Mouse (Mus musculus) limb, embryonic 14.5 days (tissue): ENCODE results near the gene Id3. TPM values are rescaled to one million over a fixed set of nuclear protein-coding genes. Genes with fewer than 3 reads are reported as not detected.

ENCODE experiments used
- ATAC-seq: fragments of 200-750 bp; cut with Nextera tagmentation; 2 replicates; pipeline ENCODE4 v1.8.0; 2017; ENCODE audit warnings: low read depth, moderate number of reproducible peaks, moderate TSS enrichment; ENCODE audit not compliant: low FRiP score
- DNase-seq: peaks from one replicate; pipeline ENCODE4 v3.0.0-alpha.2; 2015; ENCODE audit warnings: low spot score
- H3K27ac ChIP-seq: fragments of 300-500 bp; sonication (generic); replicated peaks from 2 replicates; pipeline ENCODE4 v1.5.1; 2014; ENCODE audit warnings: low read depth, mild to moderate bottlenecking, low read length, moderate library complexity, mixed read lengths
- H3K27me3 ChIP-seq: fragments of 300-500 bp; sonication (generic); 2 replicates; pipeline ENCODE4 v1.6.1; 2014; ENCODE audit warnings: low read length, mixed read lengths; ENCODE audit not compliant: control insufficient read depth, insufficient read depth
- H3K36me3 ChIP-seq: fragments of 300-500 bp; sonication (generic); 2 replicates; pipeline ENCODE4 v1.6.1; 2014; ENCODE audit warnings: mild to moderate bottlenecking, low read length, moderate library complexity, mixed read lengths; ENCODE audit not compliant: control insufficient read depth, insufficient read depth
- H3K4me1 ChIP-seq: fragments of 300-500 bp; sonication (generic); 2 replicates; pipeline ENCODE4 v1.6.1; 2014; ENCODE audit warnings: antibody characterized with exemption, low read length, mixed read lengths; ENCODE audit not compliant: control insufficient read depth, insufficient read depth
- H3K4me2 ChIP-seq: fragments of 300-500 bp; sonication (generic); replicated peaks from 2 replicates; pipeline ENCODE4 v1.6.1; 2014; ENCODE audit warnings: low read depth, mild to moderate bottlenecking, low read length, moderate library complexity; ENCODE audit not compliant: severe bottlenecking
- H3K4me3 ChIP-seq: fragments of 300-500 bp; sonication (generic); replicated peaks from 2 replicates; pipeline ENCODE4 v1.5.1; 2014; ENCODE audit warnings: low read length
- H3K9ac ChIP-seq: fragments of 300-500 bp; sonication (generic); 2 replicates; pipeline ENCODE4 v1.6.1; 2014; ENCODE audit warnings: mild to moderate bottlenecking, low read depth, low read length, moderate library complexity; ENCODE audit not compliant: severe bottlenecking
- H3K9me3 ChIP-seq: fragments of 300-500 bp; sonication (generic); 2 replicates; pipeline ENCODE4 v1.6.1; 2016; ENCODE audit warnings: low read length; ENCODE audit not compliant: control insufficient read depth
- POLR2A ChIP-seq: fragments of 200-500 bp; IDR thresholded peaks from 2 replicates; pipeline ENCODE4 v1.8.0; 2012; ENCODE audit warnings: inconsistent platforms, mild to moderate bottlenecking, moderate library complexity, borderline replicate concordance; ENCODE audit not compliant: insufficient read depth, insufficient read length; ENCODE audit errors: extremely low read depth
- WGBS: fragments of 180-500 bp; shearing (Covaris S2); extraction: QIAGEN DNeasy Blood & Tissue Kit; methylation state at CpG from one replicate; pipeline ENCODE4 v1.1.7; 2014; 5-methylcytosine and 5-hydroxymethylcytosine counted together
- polyA plus RNA-seq, 2 experiments: library from polyadenylated mRNA; depleted of rRNA in 1 of 2; stranded (reverse) in 1 of 2; unstranded in 1 of 2; fragments of >200 nt; fragmentation: Nextera tagmentation in 1 of 2; extraction: Ambion mirVana in 1 of 2; gene quantifications; 2 replicates each; pipeline versions ENCODE4 v1.2.1 to v1.2.3; 2012 to 2014

Id3 gene
- polyA plus RNA-seq, 2 experiments, result 417 to 500 TPM

DNA sequence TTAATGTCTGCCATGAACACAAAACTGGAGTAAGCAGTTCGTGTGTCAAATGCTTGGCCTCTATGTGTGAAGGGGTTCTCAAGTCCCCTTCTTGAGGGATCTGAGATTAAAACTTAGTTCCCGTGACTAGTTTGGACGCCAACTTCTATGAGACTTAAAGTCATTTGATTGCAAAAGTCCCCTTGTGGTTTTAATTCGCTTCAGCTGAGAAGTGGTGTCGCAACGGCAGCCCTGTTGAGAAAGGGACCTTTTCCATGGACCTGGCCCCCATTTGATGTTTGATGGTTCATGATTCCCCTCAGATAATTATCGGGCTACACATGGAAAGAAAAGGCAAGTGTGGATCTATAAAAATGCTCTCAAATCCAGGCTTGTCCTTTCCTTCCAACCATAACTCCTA, 36.2 kb downstream of the Id3 start:
- Histone ChIP-seq H3K4me2 (peak overlapping the region; percentile 58; the same call in 1 of the 2 replicates), H3K27me3 (no peaks in the 10 kb centered on the region), H3K9ac (no peak overlapping the region), H3K9me3 (no peaks in the 10 kb centered on the region), H3K36me3 (peaks cover 6% of the 10 kb centered on the region), H3K27ac (no peak overlapping the region), H3K4me3 (0 out of 2 replicates have a peak overlapping the region, but pooled peaks have one; percentile 30), H3K4me1 (peaks cover 23% of the 10 kb centered on the region)
- TF ChIP-seq POLR2A, result no peak
- DNase-seq (no peak), ATAC-seq (no peak)
- 88% methylated on average over 7 of the region's 7 CpGs for WGBS

DNA sequence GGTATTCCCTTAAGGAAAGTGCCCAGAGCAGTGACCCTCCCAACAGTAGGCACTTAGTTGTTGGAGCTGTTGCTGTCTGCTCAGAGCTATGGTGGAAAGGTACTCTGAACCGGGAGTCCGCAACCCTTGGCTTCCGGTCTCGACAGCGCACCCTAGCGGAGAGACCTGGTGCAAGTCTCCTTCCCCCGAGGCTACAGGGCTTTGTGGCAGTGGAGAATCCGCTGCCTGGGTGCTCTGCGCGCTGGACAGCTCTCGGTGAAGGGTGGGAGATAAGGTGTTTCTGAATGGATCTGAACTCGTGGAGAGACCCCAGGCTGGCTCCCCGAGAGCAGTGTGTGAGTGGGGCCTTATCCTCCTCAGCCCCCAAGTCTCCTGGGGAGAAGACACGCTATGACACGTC, 36.7 kb downstream of the Id3 start:
- ATAC-seq, result peak; percentile 60

DNA sequence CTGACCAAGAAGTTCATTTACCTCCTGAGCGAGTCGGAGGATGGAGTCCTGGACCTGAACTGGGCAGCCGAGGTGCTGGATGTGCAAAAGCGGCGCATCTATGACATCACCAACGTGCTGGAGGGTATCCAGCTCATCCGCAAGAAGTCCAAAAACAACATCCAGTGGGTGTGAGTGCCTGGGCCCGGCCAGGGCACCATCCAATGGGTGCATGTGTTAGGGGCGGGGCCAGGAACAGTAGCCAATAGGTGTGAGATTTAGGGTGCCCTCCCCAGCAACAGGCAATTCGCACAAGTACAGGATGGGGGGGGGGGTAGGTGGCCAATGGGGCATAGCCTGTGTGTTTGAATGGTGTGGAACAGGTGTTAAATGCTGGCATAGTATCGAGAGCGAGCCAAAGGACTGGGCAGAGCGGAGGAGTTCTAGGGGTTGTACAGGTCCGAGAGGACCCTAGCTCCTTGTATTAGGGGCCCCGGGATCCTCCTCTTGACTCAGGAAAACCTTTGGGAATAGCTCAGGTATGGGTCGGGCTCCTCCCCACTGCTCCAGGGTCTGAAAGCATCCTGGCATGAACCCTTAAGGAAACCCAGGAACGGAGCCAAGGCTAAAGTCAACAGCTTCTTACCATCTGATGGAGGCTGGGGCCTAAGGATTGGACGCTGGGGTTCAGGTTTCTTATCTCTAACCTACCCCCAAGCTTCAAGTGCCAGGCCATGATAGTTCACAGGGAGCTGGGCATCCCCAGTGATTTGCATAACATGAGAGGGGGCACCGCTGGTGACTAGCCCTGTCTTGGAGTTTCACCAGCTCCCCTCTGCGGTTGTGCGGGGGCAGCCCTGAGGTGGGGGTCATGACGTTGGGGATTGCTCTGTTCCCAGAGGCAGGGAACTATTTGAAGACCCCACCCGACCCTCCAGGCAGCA, 37.4 kb downstream of the Id3 start:
- peak overlapping the region; percentile 18; the same call in 1 of the 2 replicates for H3K9ac ChIP-seq
- H3K27me3 ChIP-seq, result no peaks in the 10 kb centered on the region
- H3K4me3 ChIP-seq, result peak overlapping the region; percentile 30
- peak overlapping the region; percentile 58 for H3K4me2 ChIP-seq
- no peaks in the 10 kb centered on the region for H3K9me3 ChIP-seq
- H3K4me1 ChIP-seq, result peaks cover 17% of the 10 kb centered on the region
- 16% methylated on average over 23 of the region's 23 CpGs for WGBS
- ATAC-seq (peak; percentile 83), DNase-seq (peak; percentile 60)
- H3K27ac ChIP-seq, result 0 out of 2 replicates have a peak overlapping the region, but pooled peaks have one; percentile 35
- no peak for TF ChIP-seq POLR2A
- peaks cover 8% of the 10 kb centered on the region for H3K36me3 ChIP-seq

More for the DNA sequence above, 36.7 kb downstream of the Id3 start:
- no peak for TF ChIP-seq POLR2A
- peak overlapping the region; percentile 58 for H3K4me2 ChIP-seq
- H3K27ac ChIP-seq, result 0 out of 2 replicates have a peak overlapping the region, but pooled peaks have one; percentile 35
- H3K36me3 ChIP-seq, result peaks cover 8% of the 10 kb centered on the region
- peaks cover 18% of the 10 kb centered on the region for H3K4me1 ChIP-seq
- peak overlapping the region; percentile 30 for H3K4me3 ChIP-seq
- no peaks in the 10 kb centered on the region for H3K27me3 ChIP-seq
- DNase-seq, result peak; percentile 67
- H3K9ac ChIP-seq, result peak overlapping the region; percentile 18; the same call in 1 of the 2 replicates
- 4% methylated on average over 15 of the region's 15 CpGs for WGBS
- H3K9me3 ChIP-seq, result no peaks in the 10 kb centered on the region

DNA sequence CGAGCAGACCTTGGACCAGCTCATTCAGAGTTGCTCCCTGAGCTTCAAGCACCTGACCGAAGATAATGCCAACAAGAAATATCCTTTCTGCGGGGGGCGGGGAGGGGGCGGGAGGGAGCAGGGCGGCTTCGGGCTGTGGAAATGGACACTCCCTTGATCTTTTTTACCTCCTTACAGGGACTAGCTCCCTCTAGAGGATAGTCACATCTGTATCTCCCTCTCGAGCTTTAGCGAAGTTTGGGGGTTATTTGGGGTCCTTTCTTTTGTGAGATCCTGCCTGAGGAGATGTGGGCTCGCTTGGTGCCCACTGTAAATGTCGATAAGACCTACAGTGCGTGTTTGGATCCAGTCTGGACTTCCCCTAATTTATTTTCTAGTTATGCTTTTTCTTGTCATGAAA, 38.1 kb downstream of the Id3 start:
- H3K9ac ChIP-seq, result no peak overlapping the region
- ATAC-seq, result no peak
- H3K4me1 ChIP-seq, result peaks cover 17% of the 10 kb centered on the region
- no peak for DNase-seq
- WGBS, result 28% methylated on average over 12 of the region's 12 CpGs
- H3K4me3 ChIP-seq, result no peak overlapping the region
- no peak for TF ChIP-seq POLR2A
- 0 out of 2 replicates have a peak overlapping the region, but pooled peaks have one; percentile 19 for H3K27ac ChIP-seq
- H3K36me3 ChIP-seq, result peaks cover 10% of the 10 kb centered on the region
- no peaks in the 10 kb centered on the region for H3K9me3 ChIP-seq
- H3K4me2 ChIP-seq, result peak overlapping the region; percentile 24; the same call in 1 of the 2 replicates
- no peaks in the 10 kb centered on the region for H3K27me3 ChIP-seq

DNA sequence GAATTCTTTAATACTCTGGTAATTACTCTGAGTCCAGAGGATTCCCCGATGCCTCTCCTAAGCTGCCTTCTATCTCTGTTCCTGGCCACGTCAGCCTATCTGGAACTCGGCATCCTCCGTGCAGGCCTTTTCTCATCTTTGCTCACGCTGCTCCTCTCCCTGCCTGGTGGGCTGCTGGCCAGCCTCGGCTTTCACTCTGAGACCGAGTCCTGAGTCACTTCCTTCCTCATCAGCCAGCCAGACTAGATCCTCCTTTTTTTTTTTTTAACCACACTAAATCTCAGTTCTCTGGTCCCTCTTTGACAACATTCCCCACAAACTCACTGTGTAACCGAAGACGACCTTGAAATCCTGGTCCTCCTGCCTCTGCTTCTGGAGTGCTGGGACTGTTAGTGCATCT, 42.1 kb downstream of the Id3 start:
- H3K9ac ChIP-seq, result no peak overlapping the region

More for the DNA sequence above, 42.1 kb downstream of the Id3 start:
- no peak for DNase-seq
- no peak overlapping the region for H3K27ac ChIP-seq
- WGBS, result 76% methylated on average over 9 of the region's 9 CpGs
- H3K9me3 ChIP-seq, result no peaks in the 10 kb centered on the region
- H3K4me2 ChIP-seq, result no peak overlapping the region
- ATAC-seq, result no peak
- H3K4me3 ChIP-seq, result no peak overlapping the region
- H3K36me3 ChIP-seq, result peaks cover 36% of the 10 kb centered on the region
- H3K27me3 ChIP-seq, result no peaks in the 10 kb centered on the region
- TF ChIP-seq POLR2A, result no peak
- peaks cover 8% of the 10 kb centered on the region for H3K4me1 ChIP-seq
